Mouse (Mus musculus) heart, embryonic 14.5 days (tissue): ENCODE measurements around the gene Dock8. TPM values are rescaled to one million over a fixed set of nuclear protein-coding genes. Genes with fewer than 3 reads are reported as not detected.

ENCODE experiments used
- ATAC-seq: fragments of 200-750 bp; cut with Nextera tagmentation; 2 replicates; pipeline ENCODE4 v1.8.0; 2017; ENCODE audit warnings: low read depth, moderate TSS enrichment; ENCODE audit not compliant: insufficient number of reproducible peaks, insufficient read depth, low FRiP score
- H3K27ac ChIP-seq, 2 experiments: fragments of 200-500 bp in 1 of 2; fragments of 300-500 bp in 1 of 2; sonication (generic) in 1 of 2; replicated peaks in 1 of 2; 2 replicates each; pipeline ENCODE4 v1.5.1; 2012 to 2014; ENCODE audit warnings: low read depth in 2 of 2, low read length in 2 of 2, control low read depth in 1 of 2, mild to moderate bottlenecking in 1 of 2, mixed read lengths in 1 of 2; ENCODE audit not compliant: control insufficient read depth in 1 of 2, insufficient read depth in 1 of 2
- H3K27me3 ChIP-seq: fragments of 300-500 bp; sonication (generic); 2 replicates; pipeline ENCODE4 v1.6.1; 2014; ENCODE audit warnings: mild to moderate bottlenecking, low read length, control low read depth; ENCODE audit not compliant: control insufficient read depth, insufficient read depth
- H3K36me3 ChIP-seq: fragments of 300-500 bp; sonication (generic); 2 replicates; pipeline ENCODE4 v1.6.1; 2014; ENCODE audit warnings: mild to moderate bottlenecking, control low read depth, low read length, mixed read lengths; ENCODE audit not compliant: control insufficient read depth, insufficient read depth
- H3K4me1 ChIP-seq, 2 experiments: fragments of 200-500 bp in 1 of 2; fragments of 300-500 bp in 1 of 2; sonication (generic) in 1 of 2; 2 replicates each; pipeline ENCODE4 v1.6.1; 2012 to 2014; ENCODE audit warnings: low read length in 2 of 2, control low read depth in 1 of 2, mixed read lengths in 1 of 2; ENCODE audit not compliant: control insufficient read depth in 2 of 2, insufficient read depth in 2 of 2
- H3K4me2 ChIP-seq: fragments of 300-500 bp; sonication (generic); 2 replicates; pipeline ENCODE4 v1.6.1; 2014; ENCODE audit warnings: mild to moderate bottlenecking, low read length
- H3K4me3 ChIP-seq, 2 experiments: fragments of 200-500 bp in 1 of 2; fragments of 300-500 bp in 1 of 2; sonication (generic) in 1 of 2; 2 replicates each; pipeline ENCODE4 v1.5.1; 2012 to 2014; ENCODE audit warnings: low read length in 2 of 2, mild to moderate bottlenecking in 2 of 2, control low read depth in 1 of 2, low read depth in 1 of 2, moderate library complexity in 1 of 2; ENCODE audit not compliant: control insufficient read depth in 1 of 2, insufficient read depth in 1 of 2
- H3K9ac ChIP-seq: fragments of 300-500 bp; sonication (generic); 2 replicates; pipeline ENCODE4 v1.6.1; 2014; ENCODE audit warnings: mild to moderate bottlenecking, low read length
- H3K9me3 ChIP-seq: fragments of 300-500 bp; sonication (generic); 2 replicates; pipeline ENCODE4 v1.6.1; 2016; ENCODE audit warnings: low read length, control low read depth; ENCODE audit not compliant: control insufficient read depth
- WGBS: fragments of 180-500 bp; shearing (Covaris S2); extraction: QIAGEN DNeasy Blood & Tissue Kit; methylation state at CpG from one replicate; pipeline ENCODE4 v1.1.7; 2014; 5-methylcytosine and 5-hydroxymethylcytosine counted together
- polyA plus RNA-seq: library from polyadenylated mRNA; unstranded; fragments of >200 nt; fragmentation: Nextera tagmentation; extraction: Ambion mirVana; gene quantifications from 2 replicates; pipeline ENCODE4 v1.2.1, GENCODE M21; 2014

The Dock8 gene
- polyA plus RNA-seq, 1 experiment from 2014 or later, result 4.6 TPM

- 0 out of 2 replicates have a peak, but pooled peaks cover 8% of the 10 kb centered on the region for H3K27me3 ChIP-seq
- peak within 1 kb of the TSS; percentile 85 for H3K4me2 ChIP-seq
- WGBS, result under 1% methylated on average over 76 of the region's 76 CpGs
- peak within 1 kb of the TSS; percentile 70 to 85 for H3K27ac ChIP-seq
- peak within 1 kb of the TSS; percentile 83 for H3K9ac ChIP-seq
- no peaks in the 10 kb centered on the region for H3K9me3 ChIP-seq
- H3K4me3 ChIP-seq, result peak within 1 kb of the TSS; percentile 74 to 75
- ATAC-seq, result peak; percentile 83
- H3K36me3 ChIP-seq, result no peaks in the 10 kb centered on the region
- H3K4me1 ChIP-seq, result peaks cover 10 to 15% of the 10 kb centered on the region in 2 experiments
Observed at GRCm38 (mm10) chr19:25236596-25237491, 237.5 kb downstream of the Dock8 start, which contains the start of gene Kank1. TSS of gene Kank1 (plus strand) at chr19:25236975.

GRCm38 (mm10) chr19:25237492-25238040 is 238.2 kb downstream of the Dock8 start:
- 1% methylated on average over 35 of the region's 35 CpGs for WGBS
- peak overlapping the region; percentile 70 to 85 for H3K27ac ChIP-seq
- peak overlapping the region; percentile 74 to 75 for H3K4me3 ChIP-seq
- H3K4me2 ChIP-seq, result peak overlapping the region; percentile 85
- H3K9ac ChIP-seq, result peak overlapping the region; percentile 83
- H3K4me1 ChIP-seq, result peaks cover 10 to 16% of the 10 kb centered on the region in 2 experiments
- H3K27me3 ChIP-seq, result 0 out of 2 replicates have a peak, but pooled peaks cover 8% of the 10 kb centered on the region
- ATAC-seq, result peak; percentile 27; the same call in 1 of the 2 replicates
- H3K36me3 ChIP-seq, result no peaks in the 10 kb centered on the region
- no peaks in the 10 kb centered on the region for H3K9me3 ChIP-seq

GRCm38 (mm10) chr19:25238121-25238520 is 238.8 kb downstream of the Dock8 start:
- Histone ChIP-seq H3K36me3 (no peaks in the 10 kb centered on the region), H3K4me3 (peak overlapping the region; percentile 74 to 75), H3K9ac (peak overlapping the region; percentile 83), H3K9me3 (no peaks in the 10 kb centered on the region), H3K27ac (no peak overlapping the region), H3K4me2 (peak overlapping the region; percentile 85), H3K4me1 (peaks cover 10 to 19% of the 10 kb centered on the region in 2 experiments), H3K27me3 (0 out of 2 replicates have a peak, but pooled peaks cover 8% of the 10 kb centered on the region)
- ATAC-seq, result no peak
- 3% methylated on average over 13 of the region's 13 CpGs for WGBS

- Histone ChIP-seq H3K4me1 (peaks cover 7 to 45% of the 10 kb centered on the region in 2 experiments), H3K4me2 (no peak overlapping the region), H3K27ac (no peak overlapping the region), H3K9ac (no peak overlapping the region), H3K9me3 (no peaks in the 10 kb centered on the region), H3K36me3 (no peaks in the 10 kb centered on the region), H3K27me3 (0 out of 2 replicates have a peak, but pooled peaks cover 4% of the 10 kb centered on the region), H3K4me3 (no peak overlapping the region)
- ATAC-seq, result no peak
- WGBS, result 50% methylated on average over 4 of the region's 4 CpGs
Observed at GRCm38 (mm10) chr19:25243566-25243965, 244.2 kb downstream of the Dock8 start.

GRCm38 (mm10) chr19:25246062-25246461 is 246.7 kb downstream of the Dock8 start:
- 89% methylated on average over 8 of the region's 8 CpGs for WGBS
- no peak overlapping the region for H3K4me2 ChIP-seq
- no peaks in the 10 kb centered on the region for H3K9me3 ChIP-seq
- no peak overlapping the region for H3K27ac ChIP-seq
- no peaks in the 10 kb centered on the region for H3K27me3 ChIP-seq
- H3K9ac ChIP-seq, result no peak overlapping the region
- ATAC-seq, result no peak
- H3K4me1 ChIP-seq, result peaks cover 4 to 47% of the 10 kb centered on the region in 2 experiments
- H3K36me3 ChIP-seq, result no peaks in the 10 kb centered on the region
- no peak overlapping the region for H3K4me3 ChIP-seq

- Histone ChIP-seq H3K9ac (no peak overlapping the region), H3K4me3 (no peak overlapping the region), H3K9me3 (no peaks in the 10 kb centered on the region), H3K4me1 (peaks cover 9 to 48% of the 10 kb centered on the region in 2 experiments), H3K27me3 (no peaks in the 10 kb centered on the region), H3K36me3 (no peaks in the 10 kb centered on the region), H3K4me2 (no peak overlapping the region), H3K27ac (no peak overlapping the region)
- ATAC-seq, result no peak
- 72% methylated on average over 14 of the region's 14 CpGs for WGBS
Observed at GRCm38 (mm10) chr19:25247858-25248552, 248.7 kb downstream of the Dock8 start.

- H3K4me1 ChIP-seq, result peaks cover 20 to 49% of the 10 kb centered on the region in 2 experiments
- H3K27ac ChIP-seq, result no peak overlapping the region
- 83% methylated on average over 13 of the region's 13 CpGs for WGBS
- no peak overlapping the region for H3K4me2 ChIP-seq
- no peak overlapping the region for H3K4me3 ChIP-seq
- H3K27me3 ChIP-seq, result no peaks in the 10 kb centered on the region
- no peak for ATAC-seq
- no peak overlapping the region for H3K9ac ChIP-seq
- no peaks in the 10 kb centered on the region for H3K9me3 ChIP-seq
- no peaks in the 10 kb centered on the region for H3K36me3 ChIP-seq
Observed at GRCm38 (mm10) chr19:25249230-25249629, 249.9 kb downstream of the Dock8 start.
